ENCODE assay signal across 26 mouse cellular contexts in genomic region chr2:102730386-102730785, GRCm38 (mm10).
DNase-seq lines count a peak whose midpoint lies in the region; ATAC-seq and TF ChIP-seq lines count a peak whose summit lies in the region.
"Had no signal": no experiment of that assay in that cellular context is flagged by ENCODE, and none has a peak within 500 bp of the region (broad histone marks: within the 10 kb centered on the region; RNA-seq: fewer than 3 reads in every experiment).

No protein-coding gene starts in this region.

- no peaks in the 10 kb centered on the region for H3K4me1 ChIP-seq in heart, embryonic 12.5 days (replicated peaks)
- peaks cover 21% of the 10 kb centered on the region for H3K4me1 ChIP-seq in forebrain, embryonic 12.5 days
- H3K4me1 ChIP-seq in limb, embryonic 11.5 days (ENCODE audit: control insufficient read depth, insufficient read depth, low read length), result peaks cover 10% of the 10 kb centered on the region
- H3K4me1 ChIP-seq in kidney, embryonic 15.5 days, result no peaks in the 10 kb centered on the region
- peaks cover 6% of the 10 kb centered on the region for H3K4me1 ChIP-seq in heart, embryonic 11.5 days (ENCODE audit: control insufficient read depth, insufficient read depth, low read length)

- H3K9ac ChIP-seq in heart, embryonic 12.5 days, result no peak overlapping the region
- H3K9ac ChIP-seq in forebrain, embryonic 12.5 days, result no peak overlapping the region
- H3K9ac ChIP-seq in limb, embryonic 11.5 days (ENCODE audit: low read length), result no peak overlapping the region
- H3K9ac ChIP-seq in kidney, embryonic 15.5 days, result no peak overlapping the region
- H3K9ac ChIP-seq in heart, embryonic 11.5 days (ENCODE audit: low read depth, low read length), result no peak overlapping the region
- H3K9ac ChIP-seq: hindbrain, embryonic 12.5 days; liver, postnatal 0 days had no signal

- ATAC-seq in heart, embryonic 12.5 days (ENCODE audit: insufficient number of reproducible peaks, low FRiP score), result no peak
- ATAC-seq in forebrain, embryonic 12.5 days (ENCODE audit: low FRiP score), result no peak
- ATAC-seq in limb, embryonic 11.5 days (ENCODE audit: insufficient number of reproducible peaks, low FRiP score, low TSS enrichment, low read depth), result 0 out of 2 replicates have a peak, but pooled peaks have one; percentile 39
- no peak for ATAC-seq in kidney, embryonic 15.5 days (replicated peaks; ENCODE audit: low FRiP score)
- ATAC-seq in heart, embryonic 11.5 days (replicated peaks; ENCODE audit: insufficient number of reproducible peaks, low FRiP score, low TSS enrichment), result no peak
- ATAC-seq: activated CD4-positive, CD25-positive, alpha-beta regulatory T cell, adult 4 months; CD4-positive, CD25-positive, alpha-beta regulatory T cell, adult 4 months; inflammation-experienced regulatory T-cells, adult 6 months; liver, postnatal 0 days; Patski had no signal

- DNase-seq in heart, adult 11 months, result peak; percentile 34
- DNase-seq in brain, embryonic 14.5 days (ENCODE audit: low read depth), result peak; percentile 51
- DNase-seq in limb, embryonic 11.5 days (ENCODE audit: low spot score), result peak; percentile 32
- no peak for DNase-seq in left cerebral cortex, adult 11 months (ENCODE audit: low spot score)
- DNase-seq: adrenal gland, postnatal 25 days; cerebellum, adult 2 months; cerebellum, postnatal 36 days; gastrocnemius, postnatal 36 days; heart, postnatal 10 days; kidney, adult 8-10 months; kidney, postnatal 25 days; layer of hippocampus, adult 9-11 months; liver, postnatal 0 days; right cerebral cortex, postnatal 25 days; thymus, postnatal 4 days had no signal

- H3K27me3 ChIP-seq in heart, embryonic 12.5 days (replicated peaks), result no peaks in the 10 kb centered on the region
- H3K27me3 ChIP-seq in forebrain, embryonic 12.5 days, result no peaks in the 10 kb centered on the region
- no peaks in the 10 kb centered on the region for H3K27me3 ChIP-seq in limb, embryonic 11.5 days (ENCODE audit: control insufficient read depth, insufficient read depth, low read length)
- no peaks in the 10 kb centered on the region for H3K27me3 ChIP-seq in kidney, embryonic 15.5 days
- H3K27me3 ChIP-seq in heart, embryonic 11.5 days (ENCODE audit: control insufficient read depth, insufficient read depth, low read length), result no peaks in the 10 kb centered on the region
- H3K27me3 ChIP-seq: hindbrain, embryonic 12.5 days; Patski had no signal

- H3K27ac ChIP-seq in heart, embryonic 12.5 days (ENCODE audit: poor library complexity, severe bottlenecking), result no peak overlapping the region
- H3K27ac ChIP-seq in forebrain, embryonic 12.5 days, result 0 out of 2 replicates have a peak overlapping the region, but pooled peaks have one; percentile 25
- no peak overlapping the region for H3K27ac ChIP-seq in limb, embryonic 11.5 days (replicated peaks; ENCODE audit: low read depth, low read length)
- no peak overlapping the region for H3K27ac ChIP-seq in kidney, embryonic 15.5 days
- no peak overlapping the region for H3K27ac ChIP-seq in heart, embryonic 11.5 days (ENCODE audit: low read depth, low read length)
- H3K27ac ChIP-seq: hindbrain, embryonic 12.5 days had no signal

- no peak for TF ChIP-seq CTCF in brain, embryonic 14.5 days (IDR thresholded peaks at IDR 0.05; ENCODE audit: borderline replicate concordance, extremely low read depth, insufficient read depth, insufficient read length)

- H3K9me3 ChIP-seq in heart, embryonic 12.5 days (replicated peaks), result no peaks in the 10 kb centered on the region
- no peaks in the 10 kb centered on the region for H3K9me3 ChIP-seq in forebrain, embryonic 12.5 days
- no peaks in the 10 kb centered on the region for H3K9me3 ChIP-seq in limb, embryonic 11.5 days (ENCODE audit: control insufficient read depth, low read length)
- H3K9me3 ChIP-seq in kidney, embryonic 15.5 days (replicated peaks), result no peaks in the 10 kb centered on the region
- H3K9me3 ChIP-seq in heart, embryonic 11.5 days (replicated peaks; ENCODE audit: control insufficient read depth, low read length), result no peaks in the 10 kb centered on the region
- H3K9me3 ChIP-seq: hindbrain, embryonic 12.5 days; megakaryocyte, embryonic 14.5 days had no signal

- H3K4me3 ChIP-seq in heart, embryonic 12.5 days, result no peak overlapping the region
- H3K4me3 ChIP-seq in forebrain, embryonic 12.5 days (replicated peaks), result no peak overlapping the region
- no peak overlapping the region for H3K4me3 ChIP-seq in limb, embryonic 11.5 days (ENCODE audit: low read depth, low read length)
- H3K4me3 ChIP-seq in kidney, embryonic 15.5 days (replicated peaks), result no peak overlapping the region
- no peak overlapping the region for H3K4me3 ChIP-seq in heart, embryonic 11.5 days (ENCODE audit: low read depth, low read length)
- H3K4me3 ChIP-seq: hindbrain, embryonic 12.5 days; megakaryocyte, embryonic 14.5 days; myocyte had no signal

- no peak for TF ChIP-seq POLR2A in brain, embryonic 14.5 days (IDR thresholded peaks at IDR 0.05; ENCODE audit: borderline replicate concordance, extremely low read depth, insufficient read depth, insufficient read length, poor library complexity, severe bottlenecking)

- WGBS in heart, embryonic 12.5 days, result 67% methylated on average over 5 of the region's 5 CpGs
- WGBS in forebrain, embryonic 12.5 days, result 53% methylated on average over 5 of the region's 5 CpGs
- 48% methylated on average over 5 of the region's 5 CpGs for WGBS in limb, embryonic 11.5 days
- WGBS in kidney, embryonic 15.5 days, result 73% methylated on average over 5 of the region's 5 CpGs
- 75% methylated on average over 5 of the region's 5 CpGs for WGBS in heart, embryonic 11.5 days (ENCODE audit: insufficient replicate concordance)

- H3K4me2 ChIP-seq in heart, embryonic 12.5 days, result no peak overlapping the region
- H3K4me2 ChIP-seq in forebrain, embryonic 12.5 days, result no peak overlapping the region
- H3K4me2 ChIP-seq in limb, embryonic 11.5 days (ENCODE audit: low read depth, severe bottlenecking), result 0 out of 2 replicates have a peak overlapping the region, but pooled peaks have one; percentile 25
- no peak overlapping the region for H3K4me2 ChIP-seq in kidney, embryonic 15.5 days
- no peak overlapping the region for H3K4me2 ChIP-seq in heart, embryonic 11.5 days
- H3K4me2 ChIP-seq: hindbrain, embryonic 12.5 days had no signal

- H3K36me3 ChIP-seq in heart, embryonic 12.5 days, result no peaks in the 10 kb centered on the region
- H3K36me3 ChIP-seq in forebrain, embryonic 12.5 days (replicated peaks), result no peaks in the 10 kb centered on the region
- no peaks in the 10 kb centered on the region for H3K36me3 ChIP-seq in limb, embryonic 11.5 days (ENCODE audit: control insufficient read depth, insufficient read depth, low read length)
- H3K36me3 ChIP-seq in kidney, embryonic 15.5 days, result no peaks in the 10 kb centered on the region
- no peaks in the 10 kb centered on the region for H3K36me3 ChIP-seq in heart, embryonic 11.5 days (ENCODE audit: control insufficient read depth, insufficient read depth, low read length)
- H3K36me3 ChIP-seq: hindbrain, embryonic 12.5 days had no signal
